Mouse (Mus musculus) hindbrain, embryonic 12.5 days (tissue): Measurements from ENCODE around the gene Actl10. TPM values are rescaled to one million over a fixed set of nuclear protein-coding genes. Genes with fewer than 3 reads are reported as not detected.

Experiments used
- ATAC-seq: fragments of 200-750 bp; cut with Nextera tagmentation; 2 replicates; pipeline ENCODE4 v1.8.0; 2017; ENCODE audit warnings: moderate TSS enrichment; ENCODE audit not compliant: low FRiP score
- H3K27ac ChIP-seq: fragments of 300-500 bp; sonication (generic); 2 replicates; pipeline ENCODE4 v1.5.1; 2016; ENCODE audit warnings: mild to moderate bottlenecking
- H3K27me3 ChIP-seq: fragments of 300-500 bp; sonication (generic); 2 replicates; pipeline ENCODE4 v1.6.1; 2016; ENCODE audit warnings: mild to moderate bottlenecking
- H3K36me3 ChIP-seq: fragments of 300-500 bp; sonication (generic); 2 replicates; pipeline ENCODE4 v1.6.1; 2016; ENCODE audit warnings: mild to moderate bottlenecking
- H3K4me1 ChIP-seq: fragments of 300-500 bp; sonication (generic); 2 replicates; pipeline ENCODE4 v1.6.1; 2016
- H3K4me2 ChIP-seq: fragments of 300-500 bp; sonication (generic); replicated peaks from 2 replicates; pipeline ENCODE4 v1.6.1; 2016; ENCODE audit warnings: mild to moderate bottlenecking
- H3K4me3 ChIP-seq: fragments of 300-500 bp; sonication (generic); 2 replicates; pipeline ENCODE4 v1.5.1; 2016; ENCODE audit warnings: mild to moderate bottlenecking
- H3K9ac ChIP-seq: fragments of 300-500 bp; sonication (generic); 2 replicates; pipeline ENCODE4 v1.6.1; 2016; ENCODE audit warnings: mild to moderate bottlenecking, moderate library complexity
- H3K9me3 ChIP-seq: fragments of 300-500 bp; sonication (generic); replicated peaks from 2 replicates; pipeline ENCODE4 v1.6.1; 2016; ENCODE audit warnings: mild to moderate bottlenecking
- WGBS: fragments of 180-500 bp; shearing (Covaris S2); methylation state at CpG from one replicate; pipeline ENCODE4 v1.1.7; 2016; 5-methylcytosine and 5-hydroxymethylcytosine counted together
- polyA plus RNA-seq: library from polyadenylated mRNA; unstranded; fragments of >200 nt; fragmentation: Nextera tagmentation; extraction: Ambion mirVana; gene quantifications from 2 replicates; pipeline ENCODE4 v1.2.1, GENCODE M21; 2016

Gene Actl10
- polyA plus RNA-seq, 1 experiment from 2014 or later: 0.92 TPM

DNA sequence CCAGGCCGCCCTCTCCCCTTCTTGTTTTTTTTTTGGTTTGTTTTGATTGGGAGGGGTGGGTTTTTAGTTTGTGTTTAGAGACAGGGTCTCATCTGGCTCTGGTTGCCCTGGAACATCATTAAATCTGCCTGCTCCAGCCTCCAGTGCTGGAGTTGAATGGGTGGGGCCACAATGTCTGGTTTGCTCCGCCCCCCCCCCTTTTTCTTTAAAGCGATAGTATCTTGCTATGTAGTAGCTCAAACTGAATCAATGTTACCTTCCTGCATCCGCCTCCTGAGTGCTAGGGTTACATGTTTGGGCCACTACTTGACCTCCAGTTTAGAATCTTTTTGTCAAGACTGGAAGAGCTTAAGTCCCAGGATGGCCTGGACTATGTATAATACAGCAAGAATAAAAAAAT lies 19.7 kb downstream of the Actl10 start:
- no peak overlapping the region for H3K4me2 ChIP-seq
- H3K9ac ChIP-seq: no peak overlapping the region
- H3K36me3 ChIP-seq: no peaks in the 10 kb centered on the region
- WGBS: 84% methylated on average over 4 of the region's 4 CpGs
- no peaks in the 10 kb centered on the region for H3K27me3 ChIP-seq
- H3K4me1 ChIP-seq: peaks cover 38% of the 10 kb centered on the region
- no peak overlapping the region for H3K27ac ChIP-seq
- H3K9me3 ChIP-seq: no peaks in the 10 kb centered on the region
- no peak overlapping the region for H3K4me3 ChIP-seq
- ATAC-seq: no peak

DNA sequence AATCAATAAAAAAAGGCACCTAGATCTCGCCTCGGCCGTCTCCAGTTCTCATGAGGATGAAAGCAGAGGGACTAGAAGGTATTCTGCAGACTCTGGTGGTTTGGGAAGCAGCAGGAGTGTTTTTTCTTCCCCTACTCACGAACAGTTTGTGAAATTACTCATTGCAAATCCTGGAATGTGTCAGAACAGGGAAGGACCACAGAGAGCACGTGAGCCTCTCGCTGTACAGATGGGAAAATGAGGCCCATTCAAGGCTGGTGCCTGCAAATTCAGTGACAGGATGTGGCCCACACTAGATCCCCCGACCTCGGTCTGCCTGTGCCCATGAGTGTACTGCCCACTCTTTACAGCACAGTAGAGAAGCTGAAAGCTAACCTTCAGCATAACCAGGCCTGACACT lies 20.4 kb downstream of the Actl10 start:
- WGBS: 78% methylated on average over 8 of the region's 8 CpGs
- Histone ChIP-seq H3K27ac (peak overlapping the region; percentile 55; the same call in 1 of the 2 replicates), H3K9ac (no peak overlapping the region), H3K4me1 (peaks cover 38% of the 10 kb centered on the region), H3K27me3 (no peaks in the 10 kb centered on the region), H3K36me3 (no peaks in the 10 kb centered on the region), H3K9me3 (no peaks in the 10 kb centered on the region), H3K4me3 (no peak overlapping the region), H3K4me2 (no peak overlapping the region)
- no peak for ATAC-seq

DNA sequence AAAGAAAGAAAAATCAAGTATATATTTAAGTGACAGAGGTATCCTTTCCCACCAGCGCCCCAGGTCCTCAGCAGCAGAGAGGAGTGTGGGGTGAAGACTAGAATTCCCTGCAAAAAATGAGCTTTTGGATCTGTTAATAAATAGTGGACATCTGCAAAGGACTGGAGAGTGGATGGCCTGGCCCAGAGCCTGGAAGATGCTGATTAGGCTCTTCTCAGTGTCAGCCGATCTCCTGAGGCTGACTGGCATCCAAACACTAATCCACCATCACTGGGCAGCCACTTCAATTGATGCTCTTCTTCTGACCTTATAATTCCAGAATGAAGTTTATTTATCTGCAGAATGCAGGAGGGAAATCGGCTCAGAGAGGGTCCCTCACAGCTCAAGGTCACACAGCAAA lies 21.4 kb downstream of the Actl10 start:
- Histone ChIP-seq H3K4me1 (peaks cover 40% of the 10 kb centered on the region), H3K4me3 (no peak overlapping the region), H3K4me2 (no peak overlapping the region), H3K9ac (no peak overlapping the region), H3K27ac (no peak overlapping the region), H3K27me3 (no peaks in the 10 kb centered on the region), H3K9me3 (no peaks in the 10 kb centered on the region), H3K36me3 (no peaks in the 10 kb centered on the region)
- ATAC-seq: no peak
- WGBS: 86% methylated on average over 3 of the region's 3 CpGs

DNA sequence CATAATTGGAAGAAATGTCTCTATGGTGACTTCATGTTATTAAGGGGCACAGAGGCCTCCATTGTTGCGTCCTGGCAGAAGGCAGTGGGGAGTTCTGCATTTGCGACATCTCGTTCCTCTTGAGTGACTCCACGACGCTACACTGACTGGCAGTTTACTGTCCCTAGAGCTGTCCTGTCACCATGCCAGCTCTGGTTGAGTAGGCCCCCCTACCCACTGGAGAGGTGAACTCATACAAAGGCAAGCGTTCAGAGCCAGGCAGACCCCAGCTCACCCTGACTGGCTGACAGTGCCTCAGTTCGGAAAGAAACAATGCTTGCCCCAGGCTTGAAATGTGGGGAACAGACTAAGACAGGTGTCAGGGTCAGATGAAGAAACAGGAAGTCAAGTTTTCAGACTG lies 22.7 kb downstream of the Actl10 start:
- H3K4me1 ChIP-seq: peaks cover 27% of the 10 kb centered on the region
- no peak overlapping the region for H3K4me3 ChIP-seq
- H3K4me2 ChIP-seq: no peak overlapping the region
- H3K27ac ChIP-seq: 0 out of 2 replicates have a peak overlapping the region, but pooled peaks have one; percentile 42
- no peaks in the 10 kb centered on the region for H3K36me3 ChIP-seq
- H3K9me3 ChIP-seq: no peaks in the 10 kb centered on the region
- 26% methylated on average over 7 of the region's 7 CpGs for WGBS
- ATAC-seq: no peak
- no peak overlapping the region for H3K9ac ChIP-seq
- no peaks in the 10 kb centered on the region for H3K27me3 ChIP-seq

DNA sequence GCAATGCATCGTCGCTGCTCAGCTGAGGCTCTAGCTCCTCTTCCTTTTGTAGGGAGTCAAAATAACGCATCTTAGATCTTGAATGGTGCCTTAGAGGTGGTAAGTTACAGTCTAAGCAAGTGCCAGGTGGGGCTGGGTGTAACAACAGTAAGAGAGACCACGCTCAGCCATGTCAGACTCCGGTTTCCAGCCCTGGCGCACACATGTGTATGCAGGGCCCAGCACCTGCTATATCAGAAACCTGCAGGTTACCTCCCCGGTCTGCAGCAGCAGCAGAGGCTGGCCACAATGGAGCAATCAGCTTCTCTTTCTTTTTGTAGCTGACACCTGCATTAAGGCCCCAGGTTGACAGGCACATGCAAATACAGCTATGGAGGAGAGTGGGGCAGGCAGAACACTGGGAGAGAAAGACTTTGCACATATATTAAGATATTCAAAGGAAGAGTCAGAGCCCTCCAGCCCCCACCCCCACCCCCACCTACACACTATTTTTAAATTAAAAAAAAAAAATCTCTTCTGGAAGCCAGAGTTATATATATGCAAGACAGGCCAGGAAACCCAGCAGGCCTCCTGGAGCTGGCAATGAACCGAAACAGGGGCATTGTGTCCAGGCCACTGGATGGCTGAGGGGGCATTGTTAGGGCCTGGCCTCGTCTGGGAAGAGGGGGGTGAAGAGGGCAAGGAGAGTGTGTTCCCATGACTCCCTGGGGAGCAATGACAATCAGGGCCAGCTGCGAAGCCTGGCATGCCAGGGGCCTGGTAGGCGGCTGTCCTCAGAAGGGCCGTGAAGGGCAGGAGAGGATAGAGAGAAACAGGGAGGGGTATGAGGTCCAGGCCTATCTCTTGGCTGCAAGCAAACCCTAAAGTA lies 25.5 kb downstream of the Actl10 start:
- H3K9me3 ChIP-seq: no peaks in the 10 kb centered on the region
- H3K36me3 ChIP-seq: no peaks in the 10 kb centered on the region
- no peaks in the 10 kb centered on the region for H3K27me3 ChIP-seq
- H3K4me3 ChIP-seq: no peak overlapping the region
- ATAC-seq: peak; percentile 82
- WGBS: 21% methylated on average over 12 of the region's 12 CpGs
- peaks cover 19% of the 10 kb centered on the region for H3K4me1 ChIP-seq
- H3K9ac ChIP-seq: 0 out of 2 replicates have a peak overlapping the region, but pooled peaks have one; percentile 38
- H3K4me2 ChIP-seq: no peak overlapping the region
- H3K27ac ChIP-seq: peak overlapping the region; percentile 75

DNA sequence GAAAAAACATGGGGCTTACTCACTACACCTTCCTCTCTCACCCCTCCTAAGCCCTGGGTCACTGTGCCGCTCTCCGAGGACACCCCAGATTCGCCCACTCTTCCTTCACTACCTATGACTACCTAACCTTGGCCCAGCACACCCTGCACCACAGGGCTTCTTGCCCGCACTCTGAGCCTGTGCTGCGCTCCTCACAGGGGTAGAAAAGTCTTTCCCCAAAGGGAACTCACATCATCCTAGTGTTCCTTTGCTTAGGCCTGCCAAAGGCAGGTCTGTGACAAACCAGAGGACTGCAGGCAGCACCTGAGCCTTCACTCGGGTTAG lies 26.1 kb downstream of the Actl10 start:
- Histone ChIP-seq H3K27ac (peak overlapping the region; percentile 75), H3K4me1 (peaks cover 18% of the 10 kb centered on the region), H3K9me3 (no peaks in the 10 kb centered on the region), H3K4me3 (no peak overlapping the region), H3K9ac (no peak overlapping the region), H3K4me2 (no peak overlapping the region), H3K27me3 (no peaks in the 10 kb centered on the region), H3K36me3 (no peaks in the 10 kb centered on the region)
- ATAC-seq: no peak
- 52% methylated on average over 6 of the region's 6 CpGs for WGBS

DNA sequence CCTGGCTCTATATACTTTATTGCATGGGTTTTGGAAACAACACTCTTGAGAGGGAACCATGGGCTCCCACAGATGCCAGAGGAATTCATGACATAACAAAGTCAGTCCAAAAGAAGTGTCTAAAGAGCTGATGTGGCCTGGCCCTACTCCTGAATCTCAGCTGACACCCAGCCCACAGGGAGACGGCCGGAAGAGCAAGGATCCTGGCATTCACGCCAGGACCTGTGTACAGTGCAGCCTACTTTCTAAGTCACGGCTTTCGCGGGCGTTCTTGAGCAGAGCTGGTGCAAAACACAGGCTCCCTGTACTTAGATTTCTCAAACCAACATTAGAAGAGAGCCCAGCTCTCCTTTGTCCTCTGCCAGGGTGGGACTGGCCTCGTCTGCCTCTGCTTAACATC lies 29.0 kb downstream of the Actl10 start:
- Histone ChIP-seq H3K9ac (no peak overlapping the region), H3K27ac (no peak overlapping the region), H3K4me3 (no peak overlapping the region), H3K4me2 (no peak overlapping the region), H3K4me1 (peaks cover 35% of the 10 kb centered on the region), H3K27me3 (no peaks in the 10 kb centered on the region), H3K36me3 (no peaks in the 10 kb centered on the region), H3K9me3 (no peaks in the 10 kb centered on the region)
- 76% methylated on average over 8 of the region's 8 CpGs for WGBS
- no peak for ATAC-seq

DNA sequence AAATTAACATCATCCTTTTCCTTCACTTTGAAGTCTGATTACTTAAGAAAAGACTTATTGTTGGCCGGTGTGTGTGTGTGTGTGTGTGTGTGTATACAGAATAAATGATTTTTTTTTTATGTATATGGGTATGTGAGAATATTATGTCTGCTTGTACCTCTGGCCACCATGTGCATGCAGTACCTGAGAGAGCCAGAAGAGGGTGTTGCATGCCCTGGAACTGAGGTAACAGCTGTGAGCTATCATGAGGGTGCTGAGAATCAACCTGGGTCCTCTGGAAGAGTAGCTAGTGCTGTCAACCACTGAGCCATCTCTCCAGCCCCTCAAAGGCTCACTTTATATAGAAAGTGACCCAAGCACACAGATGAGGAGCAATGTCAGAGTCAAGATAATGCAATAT lies 29.8 kb downstream of the Actl10 start:
- no peak for ATAC-seq
- peaks cover 36% of the 10 kb centered on the region for H3K4me1 ChIP-seq
- no peaks in the 10 kb centered on the region; the same call in 1 of the 2 replicates for H3K36me3 ChIP-seq
- no peaks in the 10 kb centered on the region for H3K9me3 ChIP-seq
- H3K27me3 ChIP-seq: no peaks in the 10 kb centered on the region
- WGBS: 95% methylated on average over 1 of the region's 1 CpGs
- H3K4me2 ChIP-seq: no peak overlapping the region
- H3K9ac ChIP-seq: no peak overlapping the region
- no peak overlapping the region for H3K4me3 ChIP-seq
- no peak overlapping the region for H3K27ac ChIP-seq

DNA sequence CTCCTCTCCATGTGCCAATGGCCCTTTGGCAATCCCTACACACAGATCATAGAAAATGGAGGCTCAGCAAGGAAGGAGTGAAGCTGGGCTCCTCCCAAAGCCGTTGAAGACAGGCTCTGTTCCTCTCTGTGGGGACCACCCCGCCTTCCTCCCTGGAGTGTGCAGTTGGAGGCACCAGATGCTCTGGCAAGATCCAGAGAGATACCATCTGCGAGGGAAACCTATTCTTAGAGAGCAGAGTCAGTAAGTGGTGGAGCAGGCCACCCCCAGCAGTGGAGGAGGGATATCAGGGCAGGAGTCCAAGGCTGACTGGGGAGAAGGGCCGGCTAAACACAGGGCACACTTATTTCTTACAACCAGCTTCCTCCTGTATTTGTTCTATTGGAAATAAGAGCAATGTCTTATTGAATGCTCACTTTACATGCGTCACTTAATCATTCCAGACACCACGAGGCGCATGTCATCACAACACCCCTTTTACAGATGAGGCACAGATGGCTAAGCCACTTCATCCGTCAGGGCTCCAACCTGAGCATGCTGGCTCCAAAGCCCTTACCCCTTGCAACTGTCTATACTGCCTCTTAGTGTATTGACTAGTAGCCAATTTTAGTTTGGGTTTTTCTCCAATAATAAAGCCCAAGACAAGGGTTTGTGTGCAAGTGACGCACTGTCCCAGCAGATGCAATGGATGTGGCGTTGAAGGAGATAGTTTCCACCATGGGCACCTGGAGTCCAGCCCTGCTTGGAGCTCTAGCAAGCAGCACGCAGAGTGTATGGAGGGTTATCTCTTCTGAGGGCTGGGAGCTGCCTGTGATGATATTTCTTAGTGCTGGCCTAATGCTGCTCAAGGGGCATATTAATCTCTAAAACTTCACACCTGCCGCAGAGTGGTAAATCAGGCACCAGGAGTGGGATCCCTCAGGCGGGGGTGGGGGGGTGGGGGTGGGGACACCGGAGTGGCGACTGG lies 32.6 kb downstream of the Actl10 start:
- Histone ChIP-seq H3K9me3 (no peaks in the 10 kb centered on the region), H3K27ac (peak overlapping the region; percentile 58), H3K4me2 (no peak overlapping the region), H3K36me3 (no peaks in the 10 kb centered on the region; the same call in 1 of the 2 replicates), H3K4me1 (peaks cover 21% of the 10 kb centered on the region), H3K4me3 (no peak overlapping the region), H3K9ac (no peak overlapping the region), H3K27me3 (no peaks in the 10 kb centered on the region)
- WGBS: 59% methylated on average over 15 of the region's 15 CpGs
- peak; percentile 62 for ATAC-seq

DNA sequence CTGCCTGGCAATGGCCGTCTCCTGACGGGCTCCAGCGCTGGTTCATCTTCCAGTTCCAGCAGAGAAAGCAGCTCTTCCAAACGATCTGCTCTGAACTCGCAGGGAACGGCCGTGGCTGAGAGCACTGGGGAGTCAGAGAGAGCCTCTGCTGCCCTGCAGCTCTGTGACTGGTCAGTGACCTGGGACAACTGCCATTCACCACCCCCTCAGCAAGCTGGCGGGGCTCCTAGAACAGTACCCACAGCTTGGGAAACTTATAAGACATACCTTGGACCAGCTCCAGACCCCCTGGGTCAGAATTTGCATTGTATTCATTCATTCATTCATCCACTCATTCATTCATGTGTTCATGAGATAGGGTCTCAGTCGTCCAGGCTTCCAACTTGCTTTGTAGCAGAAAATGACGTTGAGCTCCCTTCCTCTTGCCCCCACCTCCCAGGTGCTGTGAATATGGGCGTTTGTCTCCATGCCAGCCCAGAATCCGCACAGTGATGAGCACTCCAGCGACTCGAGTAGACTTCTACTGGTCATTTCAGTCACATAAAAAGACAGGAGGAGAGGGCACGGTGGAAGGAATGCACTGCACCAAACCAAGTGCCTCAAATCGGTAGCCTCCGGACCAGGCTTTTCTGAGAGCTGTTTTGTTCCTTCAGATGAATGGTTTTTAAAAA lies 33.5 kb downstream of the Actl10 start:
- no peak for ATAC-seq

DNA sequence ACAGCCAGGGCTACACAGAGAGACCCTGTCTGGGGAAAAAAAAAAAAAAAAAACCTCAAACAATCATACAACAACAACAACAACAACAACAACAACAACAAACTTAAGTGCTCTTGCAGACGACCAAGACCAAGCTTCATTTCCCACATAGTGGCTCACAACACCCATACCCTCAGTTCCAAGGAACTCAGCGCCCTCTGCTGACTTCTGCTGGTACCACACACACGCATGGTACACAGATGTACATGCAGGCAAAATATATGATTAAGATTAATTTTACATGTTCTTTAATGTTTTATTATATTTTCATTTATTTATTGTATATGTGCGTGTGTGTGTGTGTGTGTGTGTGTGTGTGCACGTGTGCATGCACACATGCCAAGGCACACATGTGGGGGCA lies 34.8 kb downstream of the Actl10 start:
- no peak overlapping the region for H3K27ac ChIP-seq
- no peak overlapping the region for H3K9ac ChIP-seq
- no peak overlapping the region for H3K4me2 ChIP-seq
- no peak for ATAC-seq
- WGBS: 81% methylated on average over 5 of the region's 5 CpGs
- no peaks in the 10 kb centered on the region for H3K27me3 ChIP-seq
- no peaks in the 10 kb centered on the region for H3K9me3 ChIP-seq
- peaks cover 21% of the 10 kb centered on the region for H3K4me1 ChIP-seq
- H3K4me3 ChIP-seq: no peak overlapping the region
- no peaks in the 10 kb centered on the region; the same call in 1 of the 2 replicates for H3K36me3 ChIP-seq

More for the DNA sequence above, 33.5 kb downstream of the Actl10 start:
- H3K4me1 ChIP-seq: peaks cover 21% of the 10 kb centered on the region
- H3K27ac ChIP-seq: peak overlapping the region; percentile 58; the same call in 1 of the 2 replicates
- no peaks in the 10 kb centered on the region for H3K27me3 ChIP-seq
- H3K4me2 ChIP-seq: no peak overlapping the region
- H3K36me3 ChIP-seq: no peaks in the 10 kb centered on the region; the same call in 1 of the 2 replicates
- H3K9ac ChIP-seq: no peak overlapping the region
- H3K4me3 ChIP-seq: no peak overlapping the region
- 68% methylated on average over 17 of the region's 17 CpGs for WGBS
- no peaks in the 10 kb centered on the region for H3K9me3 ChIP-seq

DNA sequence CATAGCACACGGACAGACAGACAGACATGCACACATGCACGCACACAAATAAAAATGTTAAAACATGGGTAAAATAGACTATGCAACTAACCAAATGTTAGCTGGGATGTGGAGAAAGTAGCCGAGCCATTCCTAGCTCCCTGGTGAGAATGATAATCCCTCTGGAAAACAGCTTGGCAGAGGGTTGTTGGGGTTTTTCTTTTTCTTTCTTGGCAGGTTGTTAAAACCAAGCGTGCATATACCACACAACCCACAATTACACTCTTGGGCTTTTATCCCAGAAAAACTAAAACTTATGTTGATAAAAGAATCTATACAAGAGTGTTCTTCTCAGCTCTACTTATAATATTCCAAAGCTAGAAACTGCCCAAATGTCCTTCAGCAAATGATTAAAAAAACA lies 37.5 kb downstream of the Actl10 start:
- no peak overlapping the region for H3K9ac ChIP-seq
- no peaks in the 10 kb centered on the region for H3K9me3 ChIP-seq
- H3K36me3 ChIP-seq: peaks cover 7% of the 10 kb centered on the region; the same call in 1 of the 2 replicates
- peaks cover 17% of the 10 kb centered on the region for H3K4me1 ChIP-seq
- WGBS: 81% methylated on average over 4 of the region's 4 CpGs
- ATAC-seq: no peak
- no peak overlapping the region for H3K4me3 ChIP-seq
- no peak overlapping the region for H3K27ac ChIP-seq
- no peak overlapping the region for H3K4me2 ChIP-seq
- no peaks in the 10 kb centered on the region for H3K27me3 ChIP-seq
